Mouse (Mus musculus): Measurements from ENCODE around the gene Zfp618.
A peak's percentile ranks its signal among the peaks of the same experiment; 100 is the strongest.

Zfp618 gene

GRCm38 (mm10) chr4:63165636-63166035, 200.3 kb downstream of the Zfp618 start:
- DNase-seq, result no peak

- DNase-seq, result peak; percentile 70
Observed at GRCm38 (mm10) chr4:63166323-63166722, 200.9 kb downstream of the Zfp618 start.

- no peak for DNase-seq
Observed at GRCm38 (mm10) chr4:63170061-63170460, 204.7 kb downstream of the Zfp618 start.

GRCm38 (mm10) chr4:63171122-63171521, 205.7 kb downstream of the Zfp618 start:
- DNase-seq, result no peak

GRCm38 (mm10) chr4:63171969-63172685, 206.8 kb downstream of the Zfp618 start, which contains the start of gene Kif12:
TSS of gene Kif12 (minus strand) at chr4:63172131.
- no peak for DNase-seq

GRCm38 (mm10) chr4:63181556-63181955, 216.2 kb downstream of the Zfp618 start:
- peak; percentile 67 for DNase-seq

- no peak for DNase-seq
Observed at GRCm38 (mm10) chr4:63186281-63186870, 221.0 kb downstream of the Zfp618 start.

All from thymus, postnatal 14 days (tissue).